Mouse (Mus musculus) embryonic facial prominence, embryonic 15.5 days (tissue): Measurements from ENCODE around the gene Lifr. TPM values are rescaled to one million over a fixed set of nuclear protein-coding genes. Genes with fewer than 3 reads are reported as not detected.
A peak's percentile ranks its signal among the peaks of the same experiment; 100 is the strongest.

Source experiments
- ATAC-seq: fragments of 200-750 bp; cut with Nextera tagmentation; 2 replicates; pipeline ENCODE4 v1.8.0; 2017; ENCODE audit warnings: low read depth, moderate TSS enrichment; ENCODE audit not compliant: insufficient number of reproducible peaks, low FRiP score, low TSS enrichment
- H3K27ac ChIP-seq: fragments of 300-500 bp; sonication (generic); replicated peaks from 2 replicates; pipeline ENCODE4 v1.5.1; 2015; ENCODE audit warnings: mild to moderate bottlenecking, inconsistent platforms
- H3K27me3 ChIP-seq: fragments of 300-500 bp; sonication (generic); 2 replicates; pipeline ENCODE4 v1.6.1; 2015; ENCODE audit warnings: inconsistent platforms
- H3K36me3 ChIP-seq: fragments of 300-500 bp; sonication (generic); 2 replicates; pipeline ENCODE4 v1.6.1; 2015; ENCODE audit warnings: mild to moderate bottlenecking, inconsistent platforms
- H3K4me1 ChIP-seq: fragments of 300-500 bp; sonication (generic); 2 replicates; pipeline ENCODE4 v1.6.1; 2015; ENCODE audit warnings: inconsistent platforms
- H3K4me2 ChIP-seq: fragments of 300-500 bp; sonication (generic); replicated peaks from 2 replicates; pipeline ENCODE4 v1.6.1; 2015; ENCODE audit warnings: mild to moderate bottlenecking, inconsistent platforms
- H3K4me3 ChIP-seq: fragments of 300-500 bp; sonication (generic); replicated peaks from 2 replicates; pipeline ENCODE4 v1.5.1; 2015; ENCODE audit warnings: mild to moderate bottlenecking, inconsistent platforms
- H3K9ac ChIP-seq: fragments of 300-500 bp; sonication (generic); 2 replicates; pipeline ENCODE4 v1.6.1; 2015; ENCODE audit warnings: inconsistent platforms
- H3K9me3 ChIP-seq: fragments of 300-500 bp; sonication (generic); replicated peaks from 2 replicates; pipeline ENCODE4 v1.6.1; 2016; ENCODE audit warnings: inconsistent platforms
- WGBS: fragments of 180-500 bp; shearing (Covaris S2); methylation state at CpG from one replicate; pipeline ENCODE4 v1.1.7; 2015; 5-methylcytosine and 5-hydroxymethylcytosine counted together
- polyA plus RNA-seq: library from polyadenylated mRNA; unstranded; fragments of >200 nt; fragmentation: Nextera tagmentation; extraction: Ambion mirVana; gene quantifications from 2 replicates; pipeline ENCODE4 v1.2.1, GENCODE M21; 2015

Lifr gene
- polyA plus RNA-seq, result 24.0 and 27.7 TPM in 2 replicates

- H3K36me3 ChIP-seq, result no peaks in the 10 kb centered on the region
- 53% methylated on average over 8 of the region's 8 CpGs for WGBS
- 0 out of 2 replicates have a peak, but pooled peaks cover 12% of the 10 kb centered on the region for H3K4me1 ChIP-seq
- peak; percentile 26; the same call in 1 of the 2 replicates for ATAC-seq
- no peak within 1 kb of the TSS for H3K4me3 ChIP-seq
- H3K4me2 ChIP-seq, result no peak within 1 kb of the TSS
- no peaks in the 10 kb centered on the region for H3K27me3 ChIP-seq
- H3K27ac ChIP-seq, result no peak within 1 kb of the TSS
- no peak within 1 kb of the TSS for H3K9ac ChIP-seq
- H3K9me3 ChIP-seq, result no peaks in the 10 kb centered on the region
These were observed at the start of gene Lifr for GRCm38 (mm10) chr15:7090211-7090765. Lifr (plus strand) TSS chr15:7090614.

GRCm38 (mm10) chr15:7044081-7044749 lies 46.2 kb upstream of the Lifr start:
- no peak overlapping the region for H3K4me2 ChIP-seq
- no peaks in the 10 kb centered on the region for H3K4me1 ChIP-seq
- ATAC-seq, result no peak
- no peak overlapping the region for H3K9ac ChIP-seq
- no peaks in the 10 kb centered on the region for H3K9me3 ChIP-seq
- 70% methylated on average over 11 of the region's 11 CpGs for WGBS
- no peak overlapping the region for H3K27ac ChIP-seq
- no peaks in the 10 kb centered on the region for H3K36me3 ChIP-seq
- H3K4me3 ChIP-seq, result no peak overlapping the region
- H3K27me3 ChIP-seq, result no peaks in the 10 kb centered on the region

GRCm38 (mm10) chr15:7045056-7045455 lies 45.4 kb upstream of the Lifr start:
- no peak overlapping the region for H3K9ac ChIP-seq
- no peak overlapping the region for H3K4me2 ChIP-seq
- H3K27ac ChIP-seq, result no peak overlapping the region
- no peak for ATAC-seq
- no peak overlapping the region for H3K4me3 ChIP-seq
- 63% methylated on average over 4 of the region's 4 CpGs for WGBS
- no peaks in the 10 kb centered on the region for H3K36me3 ChIP-seq
- no peaks in the 10 kb centered on the region for H3K27me3 ChIP-seq
- H3K4me1 ChIP-seq, result no peaks in the 10 kb centered on the region
- H3K9me3 ChIP-seq, result no peaks in the 10 kb centered on the region

DNA sequence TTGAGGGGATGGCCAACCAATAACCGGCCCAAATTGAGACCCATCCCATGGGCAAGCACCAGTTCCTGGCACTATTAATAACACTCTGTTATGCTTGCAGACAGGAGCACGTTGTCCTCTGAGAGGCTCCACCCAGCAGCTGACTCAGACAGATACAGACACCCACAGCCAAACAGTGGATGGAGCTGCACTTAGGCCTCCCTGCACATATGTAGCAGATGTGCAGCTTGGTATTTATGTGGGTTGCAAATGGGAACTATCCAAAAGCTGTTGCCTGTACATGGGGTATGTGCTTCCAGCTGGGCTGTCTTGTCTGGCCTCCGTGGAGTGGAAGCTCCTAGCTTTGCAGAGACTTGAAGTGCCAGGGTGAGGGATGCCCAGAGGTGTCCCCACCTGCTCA lies 42.5 kb upstream of the Lifr start:
- Histone ChIP-seq H3K27ac (no peak overlapping the region), H3K9me3 (no peaks in the 10 kb centered on the region), H3K4me2 (no peak overlapping the region), H3K9ac (no peak overlapping the region), H3K27me3 (no peaks in the 10 kb centered on the region), H3K36me3 (no peaks in the 10 kb centered on the region), H3K4me3 (no peak overlapping the region), H3K4me1 (no peaks in the 10 kb centered on the region)
- ATAC-seq, result no peak
- WGBS, result 36% methylated on average over 3 of the region's 3 CpGs

DNA sequence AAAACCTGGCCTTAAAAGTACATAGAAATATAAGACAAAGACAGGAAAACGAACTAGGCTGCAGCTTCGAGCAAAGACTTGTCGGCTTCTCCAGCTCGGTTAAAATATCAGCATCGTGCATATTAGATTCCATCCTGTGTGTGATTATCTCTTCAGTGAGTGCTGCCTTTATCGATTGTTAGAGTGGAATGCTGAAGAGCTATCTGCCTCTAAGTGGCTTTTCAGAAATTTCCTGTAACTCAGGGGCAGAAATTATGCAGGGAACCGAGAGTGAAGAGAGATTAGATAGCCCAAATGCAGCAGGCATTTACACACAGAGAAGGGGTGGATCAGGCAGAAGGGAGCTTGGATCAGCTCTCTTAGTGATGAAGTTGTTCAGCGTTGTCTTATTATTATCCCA lies 41.5 kb upstream of the Lifr start:
- Histone ChIP-seq H3K9me3 (no peaks in the 10 kb centered on the region), H3K36me3 (no peaks in the 10 kb centered on the region), H3K9ac (no peak overlapping the region), H3K27ac (no peak overlapping the region), H3K4me2 (no peak overlapping the region), H3K4me3 (no peak overlapping the region), H3K4me1 (no peaks in the 10 kb centered on the region), H3K27me3 (no peaks in the 10 kb centered on the region)
- WGBS, result 53% methylated on average over 8 of the region's 8 CpGs
- ATAC-seq, result no peak

GRCm38 (mm10) chr15:7051666-7052065 lies 38.7 kb upstream of the Lifr start:
- H3K4me1 ChIP-seq, result no peaks in the 10 kb centered on the region
- H3K36me3 ChIP-seq, result no peaks in the 10 kb centered on the region
- no peaks in the 10 kb centered on the region for H3K9me3 ChIP-seq
- H3K27me3 ChIP-seq, result no peaks in the 10 kb centered on the region
- no peak overlapping the region for H3K4me2 ChIP-seq
- H3K4me3 ChIP-seq, result no peak overlapping the region
- H3K9ac ChIP-seq, result no peak overlapping the region
- WGBS, result 75% methylated on average over 2 of the region's 2 CpGs
- ATAC-seq, result no peak
- H3K27ac ChIP-seq, result no peak overlapping the region

- WGBS, result 69% methylated on average over 2 of the region's 2 CpGs
These were observed 38.3 kb upstream of the Lifr start for GRCm38 (mm10) chr15:7052117-7052516.

DNA sequence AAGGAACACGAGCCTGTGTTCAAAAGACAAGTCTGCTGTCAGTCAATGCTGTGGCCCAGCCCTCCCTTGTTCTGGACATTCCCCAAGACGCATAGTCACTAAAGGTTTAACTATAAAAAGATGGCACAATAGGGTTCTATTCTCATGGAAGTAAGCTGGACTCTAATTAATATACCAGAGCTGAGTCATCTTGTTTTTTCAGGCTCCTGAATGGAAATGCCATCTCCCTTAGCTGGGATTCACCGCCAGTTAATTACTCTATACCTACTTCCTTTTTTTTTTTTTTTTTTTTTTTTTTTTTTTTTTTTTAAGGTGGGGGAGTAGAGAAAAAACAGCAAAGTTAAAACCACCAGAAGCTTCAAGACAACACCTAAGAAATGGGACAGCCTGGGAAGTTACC lies 33.6 kb upstream of the Lifr start:
- no peaks in the 10 kb centered on the region for H3K4me1 ChIP-seq

More at GRCm38 (mm10) chr15:7052117-7052516, 38.3 kb upstream of the Lifr start:
- H3K27me3 ChIP-seq, result no peaks in the 10 kb centered on the region
- H3K4me1 ChIP-seq, result no peaks in the 10 kb centered on the region
- H3K27ac ChIP-seq, result no peak overlapping the region
- H3K9ac ChIP-seq, result no peak overlapping the region
- H3K4me3 ChIP-seq, result no peak overlapping the region
- ATAC-seq, result no peak
- H3K9me3 ChIP-seq, result no peaks in the 10 kb centered on the region
- H3K4me2 ChIP-seq, result no peak overlapping the region
- no peaks in the 10 kb centered on the region for H3K36me3 ChIP-seq

GRCm38 (mm10) chr15:7060522-7060921 lies 29.9 kb upstream of the Lifr start:
- H3K27me3 ChIP-seq, result no peaks in the 10 kb centered on the region
- no peak overlapping the region for H3K4me3 ChIP-seq
- no peak overlapping the region for H3K27ac ChIP-seq
- H3K9me3 ChIP-seq, result no peaks in the 10 kb centered on the region
- no peaks in the 10 kb centered on the region for H3K36me3 ChIP-seq
- peaks cover 5% of the 10 kb centered on the region; the same call in 1 of the 2 replicates for H3K4me1 ChIP-seq
- no peak overlapping the region for H3K4me2 ChIP-seq
- no peak overlapping the region for H3K9ac ChIP-seq
- no peak for ATAC-seq
- 66% methylated on average over 2 of the region's 2 CpGs for WGBS

More for the DNA sequence above, 33.6 kb upstream of the Lifr start:
- Histone ChIP-seq H3K9me3 (no peaks in the 10 kb centered on the region), H3K9ac (no peak overlapping the region), H3K4me3 (no peak overlapping the region), H3K27me3 (no peaks in the 10 kb centered on the region), H3K4me2 (no peak overlapping the region), H3K36me3 (no peaks in the 10 kb centered on the region), H3K27ac (no peak overlapping the region)
- 66% methylated on average over 3 of the region's 3 CpGs for WGBS
- no peak for ATAC-seq

- no peak overlapping the region for H3K9ac ChIP-seq
- no peaks in the 10 kb centered on the region for H3K9me3 ChIP-seq
- H3K36me3 ChIP-seq, result no peaks in the 10 kb centered on the region
- H3K27ac ChIP-seq, result no peak overlapping the region
- H3K4me3 ChIP-seq, result no peak overlapping the region
- peaks cover 5% of the 10 kb centered on the region; the same call in 1 of the 2 replicates for H3K4me1 ChIP-seq
- H3K27me3 ChIP-seq, result no peaks in the 10 kb centered on the region
- WGBS, result 38% methylated on average over 4 of the region's 4 CpGs
- ATAC-seq, result no peak
- no peak overlapping the region for H3K4me2 ChIP-seq
These were observed 28.3 kb upstream of the Lifr start for GRCm38 (mm10) chr15:7061995-7062697.

- Histone ChIP-seq H3K4me2 (no peak overlapping the region), H3K27ac (no peak overlapping the region), H3K4me1 (peaks cover 5% of the 10 kb centered on the region; the same call in 1 of the 2 replicates), H3K9me3 (no peaks in the 10 kb centered on the region), H3K36me3 (no peaks in the 10 kb centered on the region), H3K4me3 (no peak overlapping the region), H3K9ac (no peak overlapping the region), H3K27me3 (no peaks in the 10 kb centered on the region)
- 92% methylated on average over 1 of the region's 1 CpGs for WGBS
- no peak for ATAC-seq
These were observed 27.8 kb upstream of the Lifr start for GRCm38 (mm10) chr15:7062698-7063009.
